Mouse (Mus musculus): ENCODE measurements around the gene Gm17654. TPM values are rescaled to one million over a fixed set of nuclear protein-coding genes. Genes with fewer than 3 reads are reported as not detected.
"Not testable (repeated sequence)": the region's sequence is repeated elsewhere in the genome, so short reads cannot be mapped to it uniquely, and the experiment has no call there.

The Gm17654 gene
- polyA plus RNA-seq, 1 experiment from 2014 or later = not detected

DNA sequence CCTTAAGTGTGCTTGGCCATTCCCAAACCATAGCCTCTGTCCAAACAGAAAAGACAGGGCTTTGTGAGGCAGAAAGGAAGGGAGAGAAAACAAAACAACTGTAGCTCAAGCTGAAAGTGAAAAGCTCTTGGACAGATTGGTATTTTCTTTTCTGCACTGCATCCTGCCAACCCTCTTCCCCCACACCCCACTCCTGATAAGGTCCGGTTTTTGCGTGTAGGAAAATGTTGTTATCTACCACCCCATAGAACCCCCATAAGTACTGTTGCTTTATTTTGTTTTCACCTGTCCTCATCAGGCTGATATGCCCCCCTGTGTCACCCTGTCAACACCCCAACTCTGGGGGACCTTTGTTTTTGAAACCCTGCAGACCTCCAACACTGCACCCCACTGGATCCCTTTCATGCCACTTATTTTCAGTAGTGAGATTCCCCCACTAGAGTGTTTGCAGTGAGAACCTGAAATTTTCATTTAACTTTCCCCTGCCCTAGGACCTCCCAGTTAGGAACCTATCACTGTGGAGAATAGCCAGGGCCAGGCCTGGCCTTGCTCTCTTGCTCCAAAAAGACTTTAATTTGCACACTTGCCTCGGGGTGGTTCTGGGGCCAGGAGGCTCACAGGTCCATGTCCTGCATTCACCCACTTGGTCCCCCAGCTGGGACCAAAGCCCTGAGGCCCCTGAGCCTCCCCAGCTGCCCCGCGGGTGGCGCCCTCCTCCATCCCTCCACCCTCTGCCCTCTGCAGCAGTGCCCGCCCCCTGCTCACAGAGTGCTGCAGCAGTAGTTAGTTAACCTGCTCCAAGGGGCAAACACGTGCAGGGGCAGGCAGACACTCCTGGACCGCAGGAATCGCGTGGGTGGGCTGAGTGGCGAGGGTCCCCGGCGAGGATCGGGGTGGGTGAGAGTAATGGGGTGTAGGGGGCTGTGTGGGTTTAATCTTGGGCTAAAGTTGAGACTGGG lies 47.6 kb downstream of the Gm17654 start:
- 39% methylated on average over 3 of the region's 15 CpGs for WGBS

More for the DNA sequence above, 47.6 kb downstream of the Gm17654 start:
- not testable (repeated sequence) for H3K9ac ChIP-seq (ENCODE audit: low read length); H3K27me3 ChIP-seq (ENCODE audit: control insufficient read depth, insufficient read depth, low read length); H3K4me3 ChIP-seq (ENCODE audit: low read depth, low read length); H3K27ac ChIP-seq (ENCODE audit: low read depth, low read length); ATAC-seq (ENCODE audit: low FRiP score); DNase-seq (ENCODE audit: low spot score, missing footprints); H3K4me2 ChIP-seq; H3K36me3 ChIP-seq (ENCODE audit: control insufficient read depth, insufficient read depth, low read length); H3K4me1 ChIP-seq (ENCODE audit: control insufficient read depth, insufficient read depth, low read length); H3K9me3 ChIP-seq (ENCODE audit: control insufficient read depth, low read length)

Other genes starting within 250 kb of the Gm17654 start
- gene 1700001F09Rik, start 231.3 kb downstream of the Gm17654 start, polyA plus RNA-seq (2014; fragmentation: Nextera tagmentation; extraction: Ambion mirVana) = not detected in 2 replicates
- not detected in 2 replicates for gene Gm8138, start 162.8 kb downstream of the Gm17654 start, polyA plus RNA-seq (2014; fragmentation: Nextera tagmentation; extraction: Ambion mirVana)
- not detected in 2 replicates for gene Gm5799, start 35.6 kb downstream of the Gm17654 start, polyA plus RNA-seq (2014; fragmentation: Nextera tagmentation; extraction: Ambion mirVana)
- not detected in 2 replicates for gene Gm10375, start 28.9 kb upstream of the Gm17654 start, polyA plus RNA-seq (2014; fragmentation: Nextera tagmentation; extraction: Ambion mirVana)
- gene Gm8165, start 98.1 kb upstream of the Gm17654 start, polyA plus RNA-seq (2014; fragmentation: Nextera tagmentation; extraction: Ambion mirVana) = not detected in 2 replicates
- gene Gm7324, start 118.7 kb upstream of the Gm17654 start, polyA plus RNA-seq (2014; fragmentation: Nextera tagmentation; extraction: Ambion mirVana) = 1.9 and 2.1 TPM in 2 replicates
- gene Gm16506, start 148.3 kb upstream of the Gm17654 start, polyA plus RNA-seq (2014; fragmentation: Nextera tagmentation; extraction: Ambion mirVana) = not detected in 2 replicates
- gene Gm6526, start 168.7 kb upstream of the Gm17654 start, polyA plus RNA-seq (2014; fragmentation: Nextera tagmentation; extraction: Ambion mirVana) = not detected in 2 replicates
- gene Gm8180, start 205.6 kb upstream of the Gm17654 start, polyA plus RNA-seq (2014; fragmentation: Nextera tagmentation; extraction: Ambion mirVana) = not detected in 2 replicates

Data from midbrain, embryonic 11.5 days (tissue).